Mouse (Mus musculus) adrenal gland, adult 8-10 months (tissue): ENCODE measurements around the gene Kcnh1. TPM values are rescaled to one million over a fixed set of nuclear protein-coding genes. Genes with fewer than 3 reads are reported as not detected.
A peak's percentile ranks its signal among the peaks of the same experiment; 100 is the strongest.

ENCODE experiments used
- DNase-seq: peaks from one replicate; pipeline ENCODE4 v3.0.0; 2022
- total RNA-seq, 4 experiments: library from RNA; stranded (reverse); gene quantifications; 2 replicates each; pipeline ENCODE4 v1.2.4; 2022

The Kcnh1 gene
- total RNA-seq, 4 experiments from 2014 or later: 0.06 to 0.62 (median 0.28) TPM

DNA sequence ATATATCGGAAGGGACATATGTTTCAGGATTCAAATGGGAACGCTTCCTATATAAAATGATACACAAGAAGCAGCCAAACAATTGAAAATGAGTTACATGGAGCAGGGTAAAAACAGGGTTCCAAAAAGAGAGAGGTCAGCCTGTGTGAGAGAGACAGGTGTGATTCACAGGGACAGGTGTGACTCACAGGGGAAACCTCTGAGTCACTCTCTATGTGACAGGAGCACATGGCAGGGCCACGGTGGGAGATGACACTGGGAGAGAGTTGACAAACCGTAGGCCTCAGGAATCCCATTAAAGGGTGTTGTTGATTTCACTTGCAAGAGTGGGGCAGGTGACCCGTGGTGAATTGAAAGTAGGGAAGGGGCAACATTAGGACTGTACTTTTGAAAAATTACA is 228.6 kb downstream of the Kcnh1 start:
- DNase-seq: no peak

DNA sequence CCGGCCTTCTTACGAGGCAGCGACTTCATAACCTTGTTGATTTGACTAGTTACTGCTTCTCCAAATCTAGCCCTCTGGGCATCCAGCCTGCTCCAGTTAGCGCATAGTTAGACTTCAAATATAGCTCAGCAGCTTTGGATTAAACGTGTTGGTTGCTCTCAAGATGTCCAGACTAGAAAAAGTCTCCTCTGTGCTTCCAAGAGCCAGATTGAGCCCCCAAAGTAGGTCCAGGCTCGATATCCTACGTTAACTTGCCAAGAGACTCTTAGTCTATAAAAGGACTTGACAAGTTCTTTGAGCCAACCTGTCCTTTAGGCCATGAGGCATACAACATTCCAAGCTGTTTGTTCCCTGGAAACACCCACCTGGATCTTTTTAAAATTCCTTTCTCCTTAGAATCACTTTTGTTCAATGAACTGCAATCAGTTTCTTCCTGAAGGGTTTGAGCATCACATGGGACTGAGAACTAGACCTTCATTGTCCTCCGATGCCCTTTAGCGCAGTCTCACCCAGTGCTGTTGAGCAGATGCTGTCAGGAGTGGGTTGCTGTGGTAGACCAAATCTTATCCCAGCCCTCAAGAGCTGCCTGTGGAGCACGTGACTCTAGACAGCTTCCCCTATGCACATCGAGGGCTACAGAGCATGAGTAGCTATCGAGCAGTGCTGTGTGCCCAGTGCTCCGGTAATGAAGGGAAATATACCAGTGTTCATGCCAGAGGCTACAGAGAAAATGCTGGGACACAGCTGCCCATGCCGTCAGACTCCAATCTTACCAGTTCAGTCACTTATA is 231.0 kb downstream of the Kcnh1 start:
- DNase-seq: no peak

DNA sequence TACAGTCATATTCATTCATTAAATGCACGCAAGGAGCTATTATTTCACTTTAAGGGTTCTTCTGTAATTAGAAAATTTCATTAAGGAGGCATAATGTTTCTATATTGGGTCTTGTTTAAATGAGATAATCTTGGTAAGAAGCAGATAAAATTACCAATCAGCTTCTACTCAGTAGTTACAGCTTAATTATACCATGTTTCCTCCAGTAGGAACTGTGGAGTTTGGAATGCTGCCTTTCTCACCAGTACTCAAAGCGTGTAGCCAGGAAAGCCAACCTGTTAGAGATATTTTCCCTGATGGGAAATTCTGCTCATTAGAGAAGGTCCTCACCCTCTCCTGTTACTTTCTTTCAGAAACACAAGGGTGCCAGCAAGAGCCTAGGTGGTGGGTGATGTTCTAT is 240.8 kb downstream of the Kcnh1 start:
- no peak for DNase-seq

DNA sequence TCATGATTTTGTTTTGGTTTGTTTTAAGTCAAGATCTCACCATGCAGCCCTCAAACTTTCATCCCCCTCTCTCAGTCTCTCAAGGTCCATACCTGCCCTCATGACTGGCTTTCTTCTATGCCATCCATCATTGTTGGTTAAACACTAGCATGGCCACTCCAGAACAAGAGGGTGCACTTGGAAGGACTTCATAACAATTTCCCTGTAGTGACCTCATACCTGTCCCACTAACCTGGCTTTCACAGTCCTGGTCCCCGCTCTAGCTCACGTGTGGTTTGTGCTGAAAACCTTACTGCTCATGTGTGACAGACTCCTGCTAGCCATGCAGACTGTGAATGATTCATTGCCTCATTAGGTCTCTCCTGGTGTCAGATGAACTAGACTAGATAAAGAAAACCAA is 244.9 kb downstream of the Kcnh1 start:
- DNase-seq: no peak

DNA sequence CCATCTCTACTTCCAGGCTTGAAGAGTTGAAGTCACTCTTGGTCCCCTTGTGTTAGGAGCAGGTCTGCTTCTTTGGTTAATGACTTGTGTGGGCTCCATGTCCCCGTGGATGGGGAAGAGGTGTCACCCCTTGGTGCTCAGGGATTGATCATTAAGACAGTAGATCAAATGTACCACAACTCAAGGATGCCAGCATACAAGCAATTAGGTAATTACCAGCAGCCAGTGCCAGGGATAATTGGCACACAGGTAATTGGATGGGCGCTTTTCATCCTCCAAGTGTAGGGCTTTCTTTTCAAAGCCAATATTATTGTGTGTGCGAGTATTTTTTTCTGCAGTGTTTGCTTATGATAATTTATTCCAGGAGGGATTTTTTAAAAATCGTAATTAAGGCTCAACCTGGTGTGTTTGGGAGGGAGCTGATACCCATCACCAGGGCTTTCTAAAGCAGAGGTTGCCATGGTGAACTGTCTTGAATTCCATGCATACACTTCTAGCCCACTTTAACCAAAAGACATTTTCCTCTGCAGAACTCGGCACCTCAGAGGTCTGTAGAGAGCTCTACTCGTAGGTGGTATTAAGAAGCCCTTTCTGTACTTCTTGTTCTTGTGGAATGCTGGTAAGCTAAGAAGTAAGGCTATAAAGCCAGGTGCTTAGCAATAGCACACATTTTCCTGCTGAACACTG is 248.7 kb downstream of the Kcnh1 start:
- no peak for DNase-seq

DNA sequence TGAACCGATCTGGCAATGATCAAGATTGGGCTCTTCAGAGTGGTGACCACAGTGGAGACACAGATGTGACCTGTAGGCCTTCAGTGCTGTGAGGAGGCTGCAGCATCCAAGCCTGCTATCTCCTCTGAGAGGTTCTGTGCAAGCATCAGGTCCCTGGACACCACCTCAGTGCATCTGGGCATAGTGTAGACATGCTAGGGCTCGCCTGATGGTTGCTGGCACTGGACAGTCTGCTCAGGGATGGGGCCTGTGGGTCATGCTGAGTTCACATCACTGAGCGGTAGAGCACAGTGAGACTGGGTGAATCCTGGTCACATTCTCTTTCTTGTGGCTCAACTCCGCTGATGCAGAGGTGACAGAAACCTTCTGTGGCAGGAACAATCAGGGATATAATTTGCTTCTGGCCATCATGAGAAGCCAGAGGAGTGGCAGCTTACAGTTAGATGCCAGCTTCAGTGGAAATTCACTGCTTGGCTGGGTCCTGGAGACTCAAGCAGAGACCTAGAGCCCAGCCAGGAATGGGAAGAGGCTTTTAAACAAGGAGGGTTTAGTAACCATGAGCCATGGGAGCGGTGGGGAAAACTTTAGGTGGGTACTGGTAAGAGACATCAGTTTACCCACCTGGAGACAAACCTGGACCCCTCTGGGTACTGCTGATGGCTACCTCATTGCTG is 252.3 kb downstream of the Kcnh1 start:
- DNase-seq: no peak

DNA sequence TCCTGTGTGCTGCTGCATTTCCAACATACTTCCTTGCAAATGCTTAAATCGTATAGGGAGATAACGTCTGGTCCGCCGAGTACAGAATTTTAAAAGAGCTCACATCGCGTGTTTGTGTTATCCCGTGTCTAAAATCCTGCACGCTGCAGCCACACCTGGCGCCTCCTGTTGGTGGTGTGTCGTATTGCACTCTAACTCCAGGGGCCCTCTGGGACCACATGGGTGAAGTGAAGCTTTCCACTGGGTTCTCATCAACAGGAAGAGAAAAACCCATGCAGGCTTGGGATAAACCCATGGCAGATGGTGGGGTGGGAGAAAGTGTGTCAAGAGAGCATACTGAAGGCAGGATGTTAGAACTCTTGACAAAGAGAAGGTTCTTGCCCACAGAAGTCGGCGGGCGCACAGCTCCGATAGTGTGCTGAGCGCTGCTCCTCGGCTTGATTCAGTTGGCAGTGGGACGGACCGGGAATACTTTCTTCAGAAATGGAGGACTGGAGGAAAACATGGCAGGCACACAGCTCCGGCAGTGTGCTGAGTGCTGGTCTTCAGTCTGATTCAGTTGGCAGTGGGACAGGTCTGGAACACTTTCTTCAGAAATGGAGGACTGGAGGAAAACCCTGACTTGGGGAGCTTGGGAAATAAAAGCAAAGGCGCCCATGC is 253.6 kb downstream of the Kcnh1 start:
- DNase-seq: no peak

DNA sequence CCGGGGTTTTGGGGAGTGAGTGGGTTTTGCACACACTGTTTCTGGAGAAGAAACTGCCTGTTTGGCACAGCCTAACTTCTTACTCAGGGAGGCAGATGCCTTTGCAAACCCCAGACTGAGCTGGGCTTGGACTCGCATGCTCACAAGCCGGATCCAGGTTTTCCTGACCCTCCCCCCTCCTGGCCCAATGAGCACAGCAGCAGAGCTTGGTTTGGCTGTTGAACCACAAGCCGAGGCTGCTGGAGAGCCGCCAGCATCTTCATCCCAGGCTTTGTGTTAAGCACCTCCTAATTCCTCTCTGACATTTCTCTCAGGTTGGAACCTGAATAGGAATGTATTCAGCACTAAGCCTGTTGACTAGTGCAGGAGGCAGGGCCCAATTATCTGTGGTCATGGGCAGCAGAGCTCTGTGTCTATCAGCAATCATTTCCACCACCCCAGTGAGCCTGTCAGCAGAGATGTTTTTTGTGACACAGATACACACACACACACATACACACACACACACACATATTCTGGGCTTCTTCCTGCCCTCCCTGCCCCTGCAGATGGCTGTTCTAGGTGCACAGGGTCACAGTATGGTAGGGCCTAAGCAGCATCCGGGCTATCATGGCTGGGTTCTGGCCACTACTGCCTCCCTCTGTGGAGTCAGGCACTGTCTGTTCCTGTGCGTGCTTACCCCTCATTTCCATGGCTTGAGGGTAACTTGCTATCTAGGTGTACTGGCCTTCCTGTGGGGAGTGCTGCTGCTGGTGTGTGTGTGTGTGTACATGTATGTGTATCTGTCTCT is 254.3 kb downstream of the Kcnh1 start:
- no peak for DNase-seq

DNA sequence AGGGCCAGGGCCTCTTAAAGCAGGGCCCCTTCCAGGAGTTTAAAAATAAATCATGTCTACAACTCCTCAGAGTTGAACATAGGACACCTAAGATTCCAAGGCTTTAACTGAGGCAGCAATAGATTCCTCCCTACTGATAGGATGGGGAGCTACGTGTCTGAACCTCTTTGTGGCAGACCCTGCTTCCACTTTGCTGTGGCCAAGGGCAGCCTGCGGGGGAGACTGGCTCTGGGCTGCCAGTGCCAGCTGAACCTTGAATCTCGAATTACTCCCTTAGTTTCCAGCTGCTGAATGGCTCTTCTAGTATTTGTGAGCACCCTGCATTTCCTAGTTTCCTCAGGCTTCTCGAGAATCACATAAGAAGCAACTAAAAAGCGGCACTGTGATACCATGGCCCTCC is 255.6 kb downstream of the Kcnh1 start:
- no peak for DNase-seq

DNA sequence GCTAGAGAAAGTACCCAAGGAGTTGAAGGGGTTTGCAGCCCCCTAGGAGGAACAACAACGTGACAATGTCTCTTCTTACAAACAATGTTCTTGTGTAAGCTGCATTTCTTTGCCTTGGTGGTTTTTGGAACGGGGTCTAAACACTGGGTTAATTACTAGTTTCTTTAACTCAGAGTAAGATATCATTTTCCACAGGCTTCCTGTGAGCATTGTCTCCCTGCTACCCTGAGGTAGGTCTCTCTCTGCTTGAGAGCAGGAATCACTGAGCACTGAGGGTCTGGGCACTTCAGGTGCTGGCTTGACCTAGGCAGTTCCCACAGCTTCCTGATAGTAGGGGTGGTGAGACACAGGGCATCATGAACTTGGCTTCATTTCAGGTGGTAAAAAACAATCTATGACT is 257.1 kb downstream of the Kcnh1 start:
- DNase-seq: no peak

DNA sequence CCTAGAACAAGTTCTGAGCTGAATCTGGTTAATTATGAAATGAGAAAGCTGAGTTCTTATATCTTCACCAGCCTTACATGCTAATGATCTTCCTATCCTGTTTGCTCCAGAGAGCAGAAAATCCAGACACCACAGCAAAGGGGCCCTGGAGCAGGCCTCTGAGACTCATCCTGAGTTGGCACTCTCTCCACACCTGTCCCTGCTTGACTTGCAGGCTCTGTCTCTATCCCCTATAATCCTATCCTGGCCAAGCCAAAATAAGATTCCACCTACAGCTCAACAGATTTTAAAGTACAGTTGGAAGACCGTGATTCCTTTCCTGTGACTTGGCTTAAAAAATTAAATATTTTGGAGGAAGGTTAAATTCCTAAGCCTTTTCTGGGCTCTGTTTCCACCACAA is 257.9 kb downstream of the Kcnh1 start:
- DNase-seq: no peak

DNA sequence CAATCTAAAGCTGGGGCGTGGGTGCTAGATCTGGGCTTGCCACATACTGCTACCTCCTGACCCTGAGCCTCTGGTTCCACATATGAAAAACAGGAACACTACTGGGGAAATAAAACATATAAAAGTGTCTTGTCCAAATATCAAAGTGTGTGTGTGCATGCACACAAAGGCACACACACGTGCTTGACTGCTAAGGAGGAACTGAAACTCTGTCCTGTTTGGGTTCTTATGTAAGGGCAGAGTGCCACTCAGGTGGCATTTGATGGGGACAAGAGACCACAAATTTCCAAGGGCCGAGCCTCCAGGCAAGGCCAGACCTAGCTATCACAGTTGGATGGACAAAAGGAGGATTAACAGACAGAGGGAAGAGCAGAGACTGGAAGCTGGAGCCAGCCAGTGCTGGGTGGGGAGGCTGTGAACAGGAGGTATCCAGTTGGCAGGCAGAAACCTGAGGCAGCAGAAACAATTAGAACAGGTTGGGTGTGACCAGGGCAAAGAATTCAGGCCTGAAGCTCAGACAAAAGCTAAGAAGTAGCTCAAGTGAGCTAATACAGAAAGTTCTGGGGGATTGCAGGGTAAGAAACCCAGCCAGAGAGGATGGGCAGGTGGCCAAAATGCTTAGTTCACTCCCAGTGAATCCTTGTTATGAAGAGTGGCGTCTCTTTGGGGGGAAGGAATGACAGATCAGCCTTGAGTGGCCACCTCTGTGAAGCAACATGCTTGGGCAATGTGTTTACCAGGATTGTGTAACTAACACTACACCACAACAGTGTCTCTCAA is 259.2 kb downstream of the Kcnh1 start:
- peak; percentile 4 for DNase-seq

DNA sequence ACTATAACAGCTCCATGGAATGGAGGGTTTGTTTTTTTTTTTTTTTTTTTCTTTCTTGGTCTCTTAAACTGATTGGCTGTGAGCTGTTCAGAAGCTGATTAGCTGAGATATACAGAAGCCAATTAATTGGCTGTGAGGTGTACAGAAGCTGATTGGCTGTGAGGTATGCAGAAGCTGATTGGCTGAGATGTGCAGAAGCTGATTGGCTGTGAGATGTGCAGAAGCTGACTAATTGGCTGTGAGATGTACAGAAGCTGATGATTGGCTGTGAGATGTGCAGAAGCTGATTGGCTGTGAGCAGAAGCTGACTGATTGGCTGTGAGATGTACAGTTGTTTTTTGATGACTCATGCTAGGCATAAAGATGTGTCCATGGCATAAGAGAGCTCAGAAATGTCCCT is 259.9 kb downstream of the Kcnh1 start:
- no peak for DNase-seq

DNA sequence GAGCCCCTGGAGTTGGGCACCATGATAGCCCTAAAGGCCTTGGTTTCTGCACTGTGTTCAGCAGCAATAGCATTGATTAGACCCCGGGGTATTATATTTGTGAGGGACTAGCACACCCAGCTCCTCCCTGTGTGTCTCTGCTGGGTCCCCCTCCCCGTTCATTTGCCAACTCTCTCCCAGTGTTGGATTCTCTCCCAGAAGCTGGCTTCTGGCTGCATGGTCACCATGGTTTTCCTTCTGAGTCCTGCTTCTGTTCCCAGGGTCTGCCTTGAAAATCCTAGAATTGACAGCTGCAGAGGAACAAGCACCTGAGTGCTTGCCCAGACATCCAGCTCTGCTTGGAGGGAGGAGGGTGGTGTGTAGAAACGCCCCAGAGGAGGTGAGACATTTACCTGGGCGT is 261.1 kb downstream of the Kcnh1 start:
- DNase-seq: no peak

DNA sequence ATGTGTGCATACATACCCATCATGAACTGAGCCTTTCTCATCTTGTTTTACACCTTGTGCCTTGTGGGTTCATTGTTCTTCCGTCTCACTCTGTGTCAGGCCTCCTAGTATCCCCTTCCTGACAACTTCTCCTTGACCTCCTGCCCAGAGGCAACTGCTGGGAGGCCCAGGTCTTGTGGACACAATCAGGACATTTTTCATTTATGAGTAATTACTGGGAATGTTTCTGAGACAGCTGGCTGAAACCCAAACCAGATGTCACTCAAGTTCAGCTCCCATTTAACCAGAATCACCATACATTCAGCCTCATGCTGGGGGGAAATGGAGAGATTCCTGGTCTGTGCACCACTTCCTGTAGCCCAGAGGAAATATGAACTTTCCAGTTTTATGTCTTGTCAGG is 263.9 kb downstream of the Kcnh1 start:
- no peak for DNase-seq

DNA sequence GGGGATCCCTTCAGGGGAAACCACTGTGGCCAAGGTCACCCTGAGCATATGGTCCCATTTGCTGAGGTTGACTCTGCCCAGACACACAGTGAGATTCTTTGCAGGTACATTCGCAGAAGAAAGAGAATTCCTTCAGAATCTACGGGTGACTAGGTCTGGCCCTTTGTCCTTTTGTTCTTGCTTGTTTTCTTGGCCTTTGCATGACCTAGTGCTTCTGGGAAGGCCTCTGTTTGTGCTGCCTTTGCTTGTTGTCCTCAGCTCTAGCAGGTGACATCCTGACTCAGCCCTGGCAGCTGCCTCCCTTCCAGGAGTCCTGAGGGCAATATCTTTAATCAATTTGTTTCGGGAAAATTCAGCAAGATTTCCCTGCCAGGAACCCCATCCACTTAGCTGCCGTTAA is 264.4 kb downstream of the Kcnh1 start:
- no peak for DNase-seq

DNA sequence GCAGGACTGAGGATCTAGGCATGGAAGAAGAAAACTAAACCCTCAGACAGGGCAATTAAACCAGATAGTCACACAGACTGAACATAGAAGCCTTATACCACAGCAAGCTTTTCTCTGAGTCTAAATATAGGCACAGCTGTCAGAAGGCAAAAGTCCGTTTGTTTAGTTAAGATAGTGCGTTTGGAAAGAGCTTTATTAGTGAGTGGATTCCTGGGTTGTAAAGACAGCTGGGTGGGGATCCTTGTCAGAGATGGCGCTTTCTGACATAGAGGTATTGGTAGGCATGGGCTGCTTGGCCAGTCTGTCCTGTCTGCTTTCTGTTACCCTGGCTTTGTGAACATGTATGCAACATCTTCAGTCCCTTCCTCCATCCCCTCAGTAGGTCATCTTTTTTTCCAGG is 266.5 kb downstream of the Kcnh1 start:
- DNase-seq: no peak

DNA sequence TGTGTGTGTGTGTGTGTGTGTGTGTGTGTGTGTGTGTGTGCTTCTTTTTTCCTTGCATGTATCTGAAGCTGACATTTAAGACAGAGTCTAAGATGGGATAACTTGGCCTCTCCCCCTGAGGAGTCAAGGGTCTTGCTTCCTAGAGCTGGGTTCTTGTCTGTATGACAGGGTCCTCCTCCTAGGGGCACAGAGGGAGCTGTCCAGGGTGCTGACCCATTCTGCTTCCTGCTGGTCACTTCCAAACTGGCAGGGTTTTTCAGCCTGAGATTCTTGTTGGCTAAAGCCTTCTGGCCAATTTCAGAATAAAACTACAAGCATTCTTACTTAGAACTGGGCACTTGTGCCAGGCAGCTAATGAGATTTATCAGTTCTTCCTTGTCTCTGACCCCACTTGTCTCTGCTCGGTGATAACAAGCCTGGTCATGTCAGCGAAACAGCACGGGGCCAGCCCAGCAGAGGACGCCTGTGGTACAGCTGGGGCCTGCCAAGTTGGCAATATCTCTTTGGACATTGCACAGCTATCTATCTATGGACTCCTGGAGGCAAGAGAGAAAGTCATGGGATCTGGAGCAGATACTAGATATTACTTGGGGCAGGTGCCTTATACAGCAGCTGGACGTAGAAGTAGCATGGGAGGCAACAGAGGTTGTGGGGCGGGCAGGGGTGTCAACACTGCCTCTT is 267.1 kb downstream of the Kcnh1 start:
- DNase-seq: no peak

DNA sequence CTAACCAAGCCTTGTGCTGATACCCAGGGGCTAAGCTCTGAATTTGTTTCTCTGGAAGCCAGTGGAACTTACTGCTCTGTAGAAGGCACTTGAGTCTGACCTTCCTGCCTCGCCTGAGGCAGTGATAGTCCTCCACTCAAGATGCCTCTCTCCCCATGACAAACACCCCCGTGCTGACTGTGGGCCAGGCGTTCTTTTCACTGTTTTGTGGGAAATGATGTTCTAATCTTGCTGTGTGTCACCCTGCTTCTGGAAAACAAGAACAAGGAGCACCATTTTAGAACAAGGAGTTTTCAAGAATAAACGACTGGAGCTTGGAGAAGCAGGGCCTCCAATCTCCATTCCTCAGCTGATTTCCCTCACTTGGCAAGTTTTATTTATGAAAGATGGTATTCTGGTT is 273.2 kb downstream of the Kcnh1 start:
- no peak for DNase-seq

DNA sequence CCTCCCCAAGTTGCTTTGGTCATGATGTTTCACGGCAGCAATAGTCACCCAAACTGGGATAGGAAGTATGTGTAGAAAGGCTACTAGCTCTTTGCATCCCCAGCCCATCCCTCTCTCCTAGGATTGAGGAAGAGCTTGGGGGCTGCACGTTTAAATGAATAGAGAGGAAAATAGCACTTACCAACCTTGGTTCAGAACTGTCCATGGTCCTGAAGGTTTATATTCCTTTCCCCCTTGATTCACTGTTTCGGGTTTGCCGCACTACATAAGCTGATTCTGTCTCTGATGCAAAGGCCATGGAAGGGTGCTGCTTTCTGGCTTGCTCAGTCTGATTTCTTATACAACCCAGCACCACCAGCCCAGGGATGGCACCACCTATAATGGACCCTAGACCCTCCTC is 281.8 kb downstream of the Kcnh1 start:
- DNase-seq: no peak

DNA sequence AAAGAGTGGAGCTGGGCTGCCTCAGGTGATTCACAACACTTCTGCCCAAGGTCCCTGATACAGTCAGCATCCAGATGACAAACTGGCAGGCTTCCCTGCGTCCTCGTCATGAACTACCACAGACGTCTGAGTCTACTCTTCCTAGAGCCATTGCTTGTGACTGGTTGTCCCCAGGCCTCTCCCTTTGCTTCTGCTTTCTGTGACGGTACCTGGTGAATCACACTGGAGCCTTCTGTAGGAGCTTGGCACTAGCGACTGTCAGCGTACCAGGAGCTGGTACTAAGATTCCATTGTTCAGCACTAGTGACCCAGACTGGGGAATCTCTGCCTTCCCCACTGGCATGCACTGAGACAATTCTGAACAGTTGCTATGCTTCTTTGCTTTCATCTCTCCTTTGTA is 282.6 kb downstream of the Kcnh1 start:
- DNase-seq: no peak
